Mouse (Mus musculus) forebrain, embryonic 13.5 days (tissue): Measurements from ENCODE around the gene Cyth4. TPM values are rescaled to one million over a fixed set of nuclear protein-coding genes. Genes with fewer than 3 reads are reported as not detected.

Experiments used
- polyA plus RNA-seq: library from polyadenylated mRNA; unstranded; fragments of >200 nt; fragmentation: Nextera tagmentation; extraction: Ambion mirVana; gene quantifications from 2 replicates; pipeline ENCODE4 v1.2.1, GENCODE M21; 2015

The Cyth4 gene
- polyA plus RNA-seq, 1 experiment from 2014 or later, result 3.4 TPM

Other genes with a start within 250 kb of the Cyth4 start
- not detected in 2 replicates for gene Tex33, start 201.1 kb upstream of the Cyth4 start, polyA plus RNA-seq
- 12.0 and 15.9 TPM in 2 replicates for gene Tst, start 191.1 kb upstream of the Cyth4 start, polyA plus RNA-seq
- 2.3 and 3.0 TPM in 2 replicates for gene Mpst, start 190.6 kb upstream of the Cyth4 start, polyA plus RNA-seq
- gene Kctd17, start 168.5 kb upstream of the Cyth4 start, polyA plus RNA-seq, result 84.6 and 104 TPM in 2 replicates
- gene Tmprss6, start 128.4 kb upstream of the Cyth4 start, polyA plus RNA-seq, result 0.49 TPM in 1 of 2 replicates, not detected in the other
- gene Il2rb, start 101.8 kb upstream of the Cyth4 start, polyA plus RNA-seq, result not detected in 2 replicates
- 4.1 and 5.8 TPM in 2 replicates for gene C1qtnf6, start 65.6 kb upstream of the Cyth4 start, polyA plus RNA-seq
- 0.96 and 1.4 TPM in 2 replicates for gene Sstr3, start 52.4 kb upstream of the Cyth4 start, polyA plus RNA-seq
- gene Rac2, start 24.3 kb upstream of the Cyth4 start, polyA plus RNA-seq, result 2.9 and 3.4 TPM in 2 replicates
- 1.7 and 1.8 TPM in 2 replicates for gene Elfn2, start 121.7 kb downstream of the Cyth4 start, polyA plus RNA-seq
- gene Mfng, start 176.4 kb downstream of the Cyth4 start, polyA plus RNA-seq, result 136 and 138 TPM in 2 replicates
- gene Card10, start 206.0 kb downstream of the Cyth4 start, polyA plus RNA-seq, result 0.92 and 0.93 TPM in 2 replicates
- gene Cdc42ep1, start 245.6 kb downstream of the Cyth4 start, polyA plus RNA-seq, result 5.0 and 5.5 TPM in 2 replicates